Mouse (Mus musculus) fat pad, adult 2 months (tissue): Measurements from ENCODE around the gene Gramd2.
"Not testable (repeated sequence)": the region's sequence is repeated elsewhere in the genome, so short reads cannot be mapped to it uniquely, and the experiment has no call there.

ENCODE experiments used
- DNase-seq: peaks from one replicate; pipeline ENCODE4 v3.0.0-alpha.2; 2011; ENCODE audit warnings: low read depth, low spot score; ENCODE audit errors: extremely low read depth

Gramd2 gene

GRCm38 (mm10) chr9:59766966-59767461 lies 87.1 kb downstream of the Gramd2 start:
- not testable (repeated sequence) for DNase-seq
